Mouse (Mus musculus): Measurements from ENCODE around the gene Bcas1. TPM values are rescaled to one million over a fixed set of nuclear protein-coding genes. Genes with fewer than 3 reads are reported as not detected.
A peak's percentile ranks its signal among the peaks of the same experiment; 100 is the strongest.

The Bcas1 gene
- polyA plus RNA-seq, 1 experiment from 2014 or later: 1.8 TPM

- Histone ChIP-seq H3K36me3 (ENCODE audit: control insufficient read depth, insufficient read depth, low read length) (no peaks in the 10 kb centered on the region), H3K4me2 (replicated peaks; ENCODE audit: low read depth, low read length) (no peak overlapping the region), H3K9ac (ENCODE audit: low read depth, low read length) (no peak overlapping the region), H3K27me3 (ENCODE audit: control insufficient read depth, insufficient read depth, low read length) (no peaks in the 10 kb centered on the region), H3K4me1 (replicated peaks; ENCODE audit: control insufficient read depth, insufficient read depth, low read length) (no peaks in the 10 kb centered on the region), H3K4me3 (ENCODE audit: low read depth, low read length) (no peak overlapping the region), H3K9me3 (ENCODE audit: control insufficient read depth, low read length) (no peaks in the 10 kb centered on the region), H3K27ac (ENCODE audit: low read depth, low read length) (no peak overlapping the region)
- 45% methylated on average over 13 of the region's 13 CpGs for WGBS
- DNase-seq (ENCODE audit: low spot score) (no peak), ATAC-seq (ENCODE audit: low FRiP score) (no peak)
These were observed 11.1 kb upstream of the Bcas1 start for GRCm38 (mm10) chr2:170438782-170439181.

- H3K36me3 ChIP-seq (ENCODE audit: control insufficient read depth, insufficient read depth, low read length): no peaks in the 10 kb centered on the region
- no peak overlapping the region for H3K9ac ChIP-seq (ENCODE audit: low read depth, low read length)
- H3K4me3 ChIP-seq (ENCODE audit: low read depth, low read length): no peak overlapping the region
- H3K4me1 ChIP-seq (replicated peaks; ENCODE audit: control insufficient read depth, insufficient read depth, low read length): no peaks in the 10 kb centered on the region
- DNase-seq (ENCODE audit: low spot score): no peak
- H3K4me2 ChIP-seq (replicated peaks; ENCODE audit: low read depth, low read length): no peak overlapping the region
- no peaks in the 10 kb centered on the region for H3K27me3 ChIP-seq (ENCODE audit: control insufficient read depth, insufficient read depth, low read length)
- no peak overlapping the region for H3K27ac ChIP-seq (ENCODE audit: low read depth, low read length)
- no peaks in the 10 kb centered on the region for H3K9me3 ChIP-seq (ENCODE audit: control insufficient read depth, low read length)
- WGBS: 70% methylated on average over 4 of the region's 4 CpGs
- ATAC-seq (ENCODE audit: low FRiP score): no peak
These were observed 8.6 kb upstream of the Bcas1 start for GRCm38 (mm10) chr2:170436204-170436603.

- H3K4me1 ChIP-seq (replicated peaks; ENCODE audit: control insufficient read depth, insufficient read depth, low read length): no peaks in the 10 kb centered on the region
- no peak overlapping the region for H3K9ac ChIP-seq (ENCODE audit: low read depth, low read length)
- no peak for ATAC-seq (ENCODE audit: low FRiP score)
- H3K27me3 ChIP-seq (ENCODE audit: control insufficient read depth, insufficient read depth, low read length): no peaks in the 10 kb centered on the region
- H3K36me3 ChIP-seq (ENCODE audit: control insufficient read depth, insufficient read depth, low read length): no peaks in the 10 kb centered on the region
- H3K9me3 ChIP-seq (ENCODE audit: control insufficient read depth, low read length): no peaks in the 10 kb centered on the region
- no peak overlapping the region for H3K4me2 ChIP-seq (replicated peaks; ENCODE audit: low read depth, low read length)
- no peak for DNase-seq (ENCODE audit: low spot score)
- WGBS: 58% methylated on average over 6 of the region's 6 CpGs
- H3K27ac ChIP-seq (ENCODE audit: low read depth, low read length): no peak overlapping the region
- H3K4me3 ChIP-seq (ENCODE audit: low read depth, low read length): no peak overlapping the region
These were observed 4.5 kb upstream of the Bcas1 start for GRCm38 (mm10) chr2:170432152-170432551.

- Histone ChIP-seq H3K27ac (ENCODE audit: low read depth, low read length) (no peak overlapping the region), H3K4me3 (ENCODE audit: low read depth, low read length) (no peak overlapping the region), H3K4me2 (replicated peaks; ENCODE audit: low read depth, low read length) (no peak overlapping the region), H3K4me1 (replicated peaks; ENCODE audit: control insufficient read depth, insufficient read depth, low read length) (no peaks in the 10 kb centered on the region), H3K36me3 (ENCODE audit: control insufficient read depth, insufficient read depth, low read length) (no peaks in the 10 kb centered on the region), H3K9me3 (ENCODE audit: control insufficient read depth, low read length) (no peaks in the 10 kb centered on the region), H3K27me3 (ENCODE audit: control insufficient read depth, insufficient read depth, low read length) (no peaks in the 10 kb centered on the region), H3K9ac (ENCODE audit: low read depth, low read length) (no peak overlapping the region)
- 57% methylated on average over 8 of the region's 8 CpGs for WGBS
- DNase-seq (ENCODE audit: low spot score): no peak
- ATAC-seq (ENCODE audit: low FRiP score): no peak
These were observed 1.3 kb upstream of the Bcas1 start for GRCm38 (mm10) chr2:170428966-170429365.

GRCm38 (mm10) chr2:170424131-170424530, 3.5 kb downstream of the Bcas1 start:
- Histone ChIP-seq H3K27ac (ENCODE audit: low read depth, low read length) (no peak overlapping the region), H3K9ac (ENCODE audit: low read depth, low read length) (no peak overlapping the region), H3K4me1 (replicated peaks; ENCODE audit: control insufficient read depth, insufficient read depth, low read length) (no peaks in the 10 kb centered on the region), H3K9me3 (ENCODE audit: control insufficient read depth, low read length) (no peaks in the 10 kb centered on the region), H3K27me3 (ENCODE audit: control insufficient read depth, insufficient read depth, low read length) (no peaks in the 10 kb centered on the region), H3K4me2 (replicated peaks; ENCODE audit: low read depth, low read length) (no peak overlapping the region), H3K4me3 (ENCODE audit: low read depth, low read length) (no peak overlapping the region), H3K36me3 (ENCODE audit: control insufficient read depth, insufficient read depth, low read length) (no peaks in the 10 kb centered on the region)
- WGBS: 73% methylated on average over 3 of the region's 3 CpGs
- no peak for DNase-seq (ENCODE audit: low spot score)
- ATAC-seq (ENCODE audit: low FRiP score): no peak

- H3K4me3 ChIP-seq (ENCODE audit: low read depth, low read length): no peak overlapping the region
- H3K4me2 ChIP-seq (replicated peaks; ENCODE audit: low read depth, low read length): no peak overlapping the region
- H3K9ac ChIP-seq (ENCODE audit: low read depth, low read length): no peak overlapping the region
- ATAC-seq (ENCODE audit: low FRiP score): no peak
- DNase-seq (ENCODE audit: low spot score): peak; percentile 31
- H3K9me3 ChIP-seq (ENCODE audit: control insufficient read depth, low read length): no peaks in the 10 kb centered on the region
- no peaks in the 10 kb centered on the region for H3K4me1 ChIP-seq (replicated peaks; ENCODE audit: control insufficient read depth, insufficient read depth, low read length)
- H3K27me3 ChIP-seq (ENCODE audit: control insufficient read depth, insufficient read depth, low read length): no peaks in the 10 kb centered on the region
- H3K27ac ChIP-seq (ENCODE audit: low read depth, low read length): no peak overlapping the region
- WGBS: 37% methylated on average over 4 of the region's 4 CpGs
- no peaks in the 10 kb centered on the region for H3K36me3 ChIP-seq (ENCODE audit: control insufficient read depth, insufficient read depth, low read length)
These were observed 5.7 kb downstream of the Bcas1 start for GRCm38 (mm10) chr2:170421924-170422323.

- peak; percentile 64 for DNase-seq (ENCODE audit: low spot score)
- H3K4me3 ChIP-seq (ENCODE audit: low read depth, low read length): no peak overlapping the region
These were observed 8.9 kb downstream of the Bcas1 start for GRCm38 (mm10) chr2:170418748-170419147.

GRCm38 (mm10) chr2:170411490-170412168, 16.0 kb downstream of the Bcas1 start:
- Histone ChIP-seq H3K4me3 (ENCODE audit: low read depth, low read length) (no peak overlapping the region), H3K4me1 (replicated peaks; ENCODE audit: control insufficient read depth, insufficient read depth, low read length) (no peaks in the 10 kb centered on the region; the same call in 1 of the 2 replicates), H3K27ac (ENCODE audit: low read depth, low read length) (no peak overlapping the region), H3K9ac (ENCODE audit: low read depth, low read length) (no peak overlapping the region), H3K36me3 (ENCODE audit: control insufficient read depth, insufficient read depth, low read length) (no peaks in the 10 kb centered on the region), H3K9me3 (ENCODE audit: control insufficient read depth, low read length) (no peaks in the 10 kb centered on the region), H3K4me2 (replicated peaks; ENCODE audit: low read depth, low read length) (peak overlapping the region; percentile 34), H3K27me3 (ENCODE audit: control insufficient read depth, insufficient read depth, low read length) (peaks cover 3% of the 10 kb centered on the region; the same call in 1 of the 2 replicates)
- peak; percentile 48 for DNase-seq (ENCODE audit: low spot score)
- peak; percentile 38; the same call in 1 of the 2 replicates for ATAC-seq (ENCODE audit: low FRiP score)
- WGBS: 14% methylated on average over 13 of the region's 13 CpGs

More at GRCm38 (mm10) chr2:170418748-170419147, 8.9 kb downstream of the Bcas1 start:
- Histone ChIP-seq H3K9ac (ENCODE audit: low read depth, low read length) (no peak overlapping the region), H3K4me1 (replicated peaks; ENCODE audit: control insufficient read depth, insufficient read depth, low read length) (no peaks in the 10 kb centered on the region), H3K4me2 (replicated peaks; ENCODE audit: low read depth, low read length) (no peak overlapping the region), H3K36me3 (ENCODE audit: control insufficient read depth, insufficient read depth, low read length) (no peaks in the 10 kb centered on the region), H3K27ac (ENCODE audit: low read depth, low read length) (no peak overlapping the region), H3K9me3 (ENCODE audit: control insufficient read depth, low read length) (no peaks in the 10 kb centered on the region), H3K27me3 (ENCODE audit: control insufficient read depth, insufficient read depth, low read length) (no peaks in the 10 kb centered on the region)
- WGBS: 48% methylated on average over 10 of the region's 10 CpGs
- no peak for ATAC-seq (ENCODE audit: low FRiP score)
